Mouse (Mus musculus) kidney, embryonic 14.5 days (tissue): Measurements from ENCODE around the gene Lpcat2b. TPM values are rescaled to one million over a fixed set of nuclear protein-coding genes. Genes with fewer than 3 reads are reported as not detected.

ENCODE experiments used
- ATAC-seq: fragments of 200-750 bp; cut with Nextera tagmentation; 2 replicates; pipeline ENCODE4 v1.8.0; 2017; ENCODE audit warnings: moderate number of reproducible peaks, mild to moderate bottlenecking, moderate TSS enrichment, moderate library complexity; ENCODE audit not compliant: low FRiP score, low TSS enrichment
- H3K27ac ChIP-seq: fragments of 300-500 bp; sonication (generic); 2 replicates; pipeline ENCODE4 v1.5.1; 2014; ENCODE audit warnings: low read depth, mild to moderate bottlenecking, low read length, moderate library complexity, mixed read lengths
- H3K27me3 ChIP-seq: fragments of 300-500 bp; sonication (generic); 2 replicates; pipeline ENCODE4 v1.6.1; 2014; ENCODE audit warnings: mild to moderate bottlenecking, low read length; ENCODE audit not compliant: control insufficient read depth, insufficient read depth
- H3K36me3 ChIP-seq: fragments of 300-500 bp; sonication (generic); 2 replicates; pipeline ENCODE4 v1.6.1; 2014; ENCODE audit warnings: low read length, mixed read lengths; ENCODE audit not compliant: control insufficient read depth, insufficient read depth
- H3K4me1 ChIP-seq: fragments of 300-500 bp; sonication (generic); 2 replicates; pipeline ENCODE4 v1.6.1; 2014; ENCODE audit warnings: low read length, mixed read lengths; ENCODE audit not compliant: control insufficient read depth, insufficient read depth
- H3K4me2 ChIP-seq: fragments of 300-500 bp; sonication (generic); replicated peaks from 2 replicates; pipeline ENCODE4 v1.6.1; 2014; ENCODE audit warnings: low read depth, mild to moderate bottlenecking, low read length
- H3K4me3 ChIP-seq: fragments of 300-500 bp; sonication (generic); 2 replicates; pipeline ENCODE4 v1.5.1; 2014; ENCODE audit warnings: mild to moderate bottlenecking, low read length
- H3K9ac ChIP-seq: fragments of 300-500 bp; sonication (generic); 2 replicates; pipeline ENCODE4 v1.6.1; 2014; ENCODE audit warnings: low read depth, mild to moderate bottlenecking, low read length, moderate library complexity
- H3K9me3 ChIP-seq: fragments of 300-500 bp; sonication (generic); 2 replicates; pipeline ENCODE4 v1.6.1; 2016; ENCODE audit warnings: low read length; ENCODE audit not compliant: control insufficient read depth
- WGBS: fragments of 180-500 bp; shearing (Covaris S2); extraction: QIAGEN DNeasy Blood & Tissue Kit; methylation state at CpG from one replicate; pipeline ENCODE4 v1.1.7; 2014; 5-methylcytosine and 5-hydroxymethylcytosine counted together
- polyA plus RNA-seq: library from polyadenylated mRNA; unstranded; fragments of >200 nt; fragmentation: Nextera tagmentation; extraction: Ambion mirVana; gene quantifications from 2 replicates; pipeline ENCODE4 v1.2.1, GENCODE M21; 2014

Lpcat2b gene
- polyA plus RNA-seq, 1 experiment from 2014 or later = not detected

DNA sequence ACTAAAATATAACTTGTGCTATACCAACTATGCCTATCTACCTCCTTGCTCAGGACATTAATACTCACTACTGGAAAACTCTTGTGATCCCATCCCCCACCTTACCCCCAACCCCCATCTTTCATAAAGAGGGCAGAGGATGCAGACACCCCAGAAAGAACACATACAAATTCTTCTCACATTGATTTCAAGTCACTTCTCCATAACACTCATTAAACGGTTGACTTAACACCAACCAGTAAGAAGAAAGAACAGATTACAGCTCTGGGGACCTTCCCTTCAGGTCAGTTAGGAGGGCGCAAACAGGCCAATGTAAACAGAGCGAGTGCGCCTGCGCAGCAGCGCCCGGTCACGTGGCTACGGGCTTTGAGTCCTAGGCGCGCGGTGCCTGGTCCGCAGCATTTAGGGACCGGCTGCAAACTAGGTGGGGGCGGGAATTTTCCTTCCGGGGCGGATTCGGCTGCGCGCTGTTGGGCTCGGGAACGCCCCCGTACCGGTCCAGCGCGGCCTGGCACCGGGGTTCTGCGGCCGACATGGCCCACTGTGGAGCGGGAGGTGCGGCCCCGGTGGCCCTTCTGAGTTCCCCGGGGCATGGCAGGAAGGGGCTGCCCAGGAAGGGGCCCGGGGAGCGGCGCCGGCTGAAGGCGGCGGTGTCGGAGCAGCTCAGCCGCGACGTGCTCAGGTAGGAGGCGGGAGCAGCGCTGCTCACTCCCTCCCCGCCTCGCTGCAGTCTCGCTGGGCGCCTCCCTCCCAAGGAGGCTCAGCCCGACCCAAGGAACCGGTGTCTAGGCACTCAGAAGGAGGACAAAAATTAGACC, 6.3 kb downstream of the Lpcat2b start, which contains the start of gene Btbd8:
Gene Btbd8 (plus strand): TSS at position 534 of the 818 bp plus-strand sequence.
- ATAC-seq = peak; percentile 97

GRCm38 (mm10) chr5:107438353-107438752, 7.0 kb downstream of the Lpcat2b start:
- Histone ChIP-seq H3K9me3 (no peaks in the 10 kb centered on the region), H3K36me3 (no peaks in the 10 kb centered on the region), H3K9ac (peak overlapping the region; percentile 88), H3K4me3 (peak overlapping the region; percentile 77), H3K4me1 (no peaks in the 10 kb centered on the region), H3K27me3 (no peaks in the 10 kb centered on the region), H3K27ac (peak overlapping the region; percentile 79; the same call in 1 of the 2 replicates), H3K4me2 (peak overlapping the region; percentile 66)
- no peak for ATAC-seq
- 19% methylated on average over 7 of the region's 7 CpGs for WGBS

More for the DNA sequence above, 6.3 kb downstream of the Lpcat2b start, which contains the start of gene Btbd8:
- WGBS = under 1% methylated on average over 50 of the region's 51 CpGs
- Histone ChIP-seq H3K4me1 (no peaks in the 10 kb centered on the region), H3K9me3 (no peaks in the 10 kb centered on the region), H3K36me3 (no peaks in the 10 kb centered on the region), H3K4me2 (peak within 1 kb of the TSS; percentile 66), H3K9ac (peak within 1 kb of the TSS; percentile 88), H3K4me3 (peak within 1 kb of the TSS; percentile 77), H3K27me3 (no peaks in the 10 kb centered on the region), H3K27ac (peak within 1 kb of the TSS; percentile 79)

DNA sequence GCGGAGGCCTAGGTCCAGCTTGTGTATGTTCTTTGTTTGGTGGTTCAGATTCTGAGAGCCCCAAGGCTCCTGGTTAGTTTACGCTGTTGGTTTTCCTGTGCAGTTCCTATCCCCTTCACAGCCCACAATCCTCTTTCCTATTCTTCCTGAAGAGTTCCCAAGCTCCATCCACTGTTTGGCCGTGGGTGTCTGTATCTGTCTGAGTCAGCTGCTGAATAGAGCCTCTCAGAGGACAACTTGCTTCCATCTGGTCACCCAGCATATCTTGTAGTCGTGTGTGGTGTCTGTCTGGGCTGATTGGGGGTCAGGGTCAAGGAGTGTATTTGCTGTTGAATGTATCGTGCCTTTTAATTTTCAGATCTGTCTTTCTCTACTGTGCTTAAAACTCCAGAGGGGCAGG, 10.5 kb downstream of the Lpcat2b start:
- no peaks in the 10 kb centered on the region for H3K27me3 ChIP-seq
- no peaks in the 10 kb centered on the region for H3K4me1 ChIP-seq
- H3K4me2 ChIP-seq = no peak overlapping the region
- H3K27ac ChIP-seq = no peak overlapping the region
- 85% methylated on average over 5 of the region's 5 CpGs for WGBS
- H3K36me3 ChIP-seq = no peaks in the 10 kb centered on the region
- ATAC-seq = no peak
- no peak overlapping the region for H3K4me3 ChIP-seq
- H3K9ac ChIP-seq = no peak overlapping the region
- H3K9me3 ChIP-seq = no peaks in the 10 kb centered on the region

DNA sequence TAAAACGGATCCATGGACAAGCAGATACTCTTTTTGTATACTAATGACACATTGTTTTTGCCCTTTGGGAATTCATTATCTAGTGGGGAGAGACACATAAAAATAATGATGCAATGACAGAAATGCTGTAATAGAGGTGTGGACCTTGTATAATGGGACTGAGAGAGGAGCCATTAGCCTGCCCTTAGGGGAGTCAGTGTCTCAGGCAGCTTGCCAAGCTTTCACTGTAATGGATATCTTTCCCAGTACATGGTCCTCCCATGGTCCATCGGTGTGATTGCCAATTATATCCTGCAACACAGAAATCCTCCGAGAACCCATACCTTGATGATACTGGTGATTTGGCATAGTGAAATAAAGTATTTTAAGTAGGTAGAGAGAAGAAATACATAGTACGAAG, 12.9 kb downstream of the Lpcat2b start:
- WGBS = 91% methylated on average over 4 of the region's 4 CpGs
- no peaks in the 10 kb centered on the region for H3K27me3 ChIP-seq
- no peaks in the 10 kb centered on the region for H3K9me3 ChIP-seq
- no peaks in the 10 kb centered on the region for H3K36me3 ChIP-seq
- no peak overlapping the region for H3K9ac ChIP-seq
- H3K27ac ChIP-seq = no peak overlapping the region
- H3K4me3 ChIP-seq = no peak overlapping the region
- ATAC-seq = no peak
- H3K4me1 ChIP-seq = no peaks in the 10 kb centered on the region
- H3K4me2 ChIP-seq = no peak overlapping the region

DNA sequence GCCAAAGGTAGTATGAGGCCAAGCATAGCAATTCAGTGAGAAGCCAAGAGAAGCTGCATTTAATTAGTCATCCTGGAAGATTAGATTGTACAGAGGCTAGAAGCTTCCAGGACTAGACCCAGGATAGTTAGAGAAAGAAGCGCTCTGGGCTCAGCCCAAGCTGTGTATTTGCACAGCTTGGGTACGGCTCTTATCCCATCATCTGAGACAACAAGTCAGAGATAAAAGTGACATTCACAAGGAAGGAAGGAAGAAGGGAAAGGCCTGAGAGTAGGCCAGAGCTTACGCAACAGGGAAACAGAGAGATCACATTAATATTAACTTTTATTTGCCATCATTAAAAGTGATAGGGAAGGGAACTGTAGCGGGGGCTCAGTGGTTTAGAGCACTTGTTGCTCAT, 16.6 kb downstream of the Lpcat2b start:
- Histone ChIP-seq H3K4me1 (no peaks in the 10 kb centered on the region), H3K4me2 (no peak overlapping the region)
- ATAC-seq = no peak

DNA sequence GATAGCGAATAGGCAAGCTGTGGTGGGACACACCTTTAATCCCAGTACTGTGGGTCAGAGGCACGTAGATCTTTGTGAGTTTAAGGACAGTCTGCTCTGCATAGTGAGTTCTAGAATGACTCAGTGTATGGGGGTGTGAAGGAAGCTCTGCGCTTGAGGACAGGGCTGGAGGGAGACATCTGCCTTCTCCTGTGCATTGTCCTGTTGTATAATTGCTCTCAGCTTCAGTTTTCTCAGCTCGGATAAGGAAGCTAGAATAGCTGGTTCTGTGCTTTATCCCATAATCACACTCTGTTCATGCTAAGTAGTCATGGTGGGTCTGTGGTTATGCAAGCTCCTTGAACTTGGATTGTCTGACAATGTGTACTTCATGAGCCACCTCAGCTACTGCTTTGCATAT, 17.4 kb downstream of the Lpcat2b start:
- Histone ChIP-seq H3K27ac (no peak overlapping the region), H3K4me2 (no peak overlapping the region), H3K9me3 (no peaks in the 10 kb centered on the region), H3K36me3 (0 out of 2 replicates have a peak, but pooled peaks cover 4% of the 10 kb centered on the region), H3K4me3 (no peak overlapping the region), H3K27me3 (no peaks in the 10 kb centered on the region), H3K4me1 (no peaks in the 10 kb centered on the region), H3K9ac (no peak overlapping the region)
- no peak for ATAC-seq
- WGBS = 94% methylated on average over 4 of the region's 4 CpGs

More for the DNA sequence above, 16.6 kb downstream of the Lpcat2b start:
- Histone ChIP-seq H3K27me3 (no peaks in the 10 kb centered on the region), H3K27ac (no peak overlapping the region), H3K9me3 (no peaks in the 10 kb centered on the region), H3K4me3 (no peak overlapping the region), H3K9ac (no peak overlapping the region), H3K36me3 (0 out of 2 replicates have a peak, but pooled peaks cover 4% of the 10 kb centered on the region)
- WGBS = 85% methylated on average over 4 of the region's 4 CpGs

DNA sequence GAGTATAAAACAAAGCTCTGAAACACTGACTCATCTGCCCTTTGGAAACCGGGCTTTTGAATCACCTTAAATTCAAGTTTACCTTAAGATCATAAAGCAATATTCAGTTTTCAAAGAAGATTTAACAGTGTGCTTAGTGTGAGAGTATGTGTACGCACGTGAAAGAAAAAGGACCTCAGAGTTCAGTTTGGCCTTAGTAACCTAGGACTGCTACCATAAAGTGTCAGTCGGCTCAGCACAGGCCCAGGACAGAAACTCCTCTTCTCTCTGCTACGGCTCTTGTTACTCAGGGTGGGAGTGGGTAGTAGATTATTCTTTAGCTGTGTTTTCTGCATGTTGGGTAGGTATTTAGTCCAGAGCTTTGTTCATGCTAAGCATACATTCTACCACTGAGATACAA, 18.3 kb downstream of the Lpcat2b start:
- 91% methylated on average over 5 of the region's 5 CpGs for WGBS
- no peak overlapping the region for H3K27ac ChIP-seq
- ATAC-seq = no peak

DNA sequence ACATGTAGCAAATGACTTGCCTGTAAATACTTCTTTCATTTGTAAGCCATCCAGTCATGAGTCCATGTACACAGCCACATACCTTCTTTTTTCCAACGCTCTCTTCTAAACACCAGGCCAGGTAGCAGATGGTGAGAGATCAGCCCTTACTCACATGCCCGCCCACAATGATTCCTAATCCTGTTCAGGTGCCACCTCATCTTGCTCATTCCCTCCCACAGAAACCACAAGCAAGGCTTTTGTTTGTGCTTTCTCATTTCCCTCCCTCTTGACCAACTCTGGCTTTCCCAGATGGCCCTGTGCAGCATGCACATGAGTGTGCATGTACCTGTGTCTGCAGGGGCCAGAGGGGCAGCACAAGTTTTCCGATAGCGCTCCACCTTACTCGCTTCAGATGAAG, 18.9 kb downstream of the Lpcat2b start:
- H3K27me3 ChIP-seq = no peaks in the 10 kb centered on the region
- no peak overlapping the region for H3K4me2 ChIP-seq
- H3K4me3 ChIP-seq = no peak overlapping the region
- no peak for ATAC-seq
- no peak overlapping the region for H3K9ac ChIP-seq
- H3K36me3 ChIP-seq = 0 out of 2 replicates have a peak, but pooled peaks cover 4% of the 10 kb centered on the region
- H3K4me1 ChIP-seq = no peaks in the 10 kb centered on the region
- H3K27ac ChIP-seq = no peak overlapping the region
- WGBS = 97% methylated on average over 5 of the region's 5 CpGs
- no peaks in the 10 kb centered on the region for H3K9me3 ChIP-seq

More for the DNA sequence above, 18.3 kb downstream of the Lpcat2b start:
- Histone ChIP-seq H3K9me3 (no peaks in the 10 kb centered on the region), H3K4me1 (no peaks in the 10 kb centered on the region), H3K36me3 (0 out of 2 replicates have a peak, but pooled peaks cover 4% of the 10 kb centered on the region), H3K4me3 (no peak overlapping the region), H3K9ac (no peak overlapping the region), H3K4me2 (no peak overlapping the region), H3K27me3 (no peaks in the 10 kb centered on the region)
